Mouse (Mus musculus) right cerebral cortex, adult 2 months (tissue): ENCODE measurements at regions not wholly inside any gene's neighbourhood (a gene's known extent, or its start where the extent isn't known, plus 50 kb on each side); places are given as distances from the start of the nearest gene placed in this dataset.

Experiments
- DNase-seq, 2 experiments: peaks; one replicate each; pipeline ENCODE4 v3.0.0; 2021 to 2022; ENCODE audit warnings: low spot score in 2 of 2

GRCm38 (mm10) chr8:97733338-97733737 is 1682.9 kb downstream of the Cdh8 start:
- DNase-seq, result peak in 1 of 2 experiments; percentile 8

DNA sequence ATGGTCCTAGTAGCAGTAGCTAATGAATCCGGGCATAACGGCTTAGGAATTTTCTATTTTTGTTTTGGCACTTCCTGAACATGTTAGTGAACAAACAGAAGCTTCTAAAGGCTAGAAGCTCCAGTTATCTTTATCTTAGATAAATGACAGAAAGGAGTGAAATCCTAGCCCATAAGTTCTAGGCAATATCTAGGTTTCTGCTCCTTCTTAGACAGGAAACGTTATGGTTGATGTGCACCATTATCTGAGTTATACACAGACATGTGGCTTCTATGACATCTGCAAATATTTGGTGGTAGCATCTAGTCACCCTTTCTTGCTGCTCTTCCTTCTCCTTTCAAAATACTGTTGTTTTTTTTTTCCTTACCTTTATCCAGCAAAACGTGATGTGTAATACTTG is 1693.6 kb downstream of the Cdh8 start:
- DNase-seq, result no peak

GRCm38 (mm10) chr8:97701706-97702105 is 1714.6 kb downstream of the Cdh8 start:
- peak in 1 of 2 experiments; percentile 6 for DNase-seq

DNA sequence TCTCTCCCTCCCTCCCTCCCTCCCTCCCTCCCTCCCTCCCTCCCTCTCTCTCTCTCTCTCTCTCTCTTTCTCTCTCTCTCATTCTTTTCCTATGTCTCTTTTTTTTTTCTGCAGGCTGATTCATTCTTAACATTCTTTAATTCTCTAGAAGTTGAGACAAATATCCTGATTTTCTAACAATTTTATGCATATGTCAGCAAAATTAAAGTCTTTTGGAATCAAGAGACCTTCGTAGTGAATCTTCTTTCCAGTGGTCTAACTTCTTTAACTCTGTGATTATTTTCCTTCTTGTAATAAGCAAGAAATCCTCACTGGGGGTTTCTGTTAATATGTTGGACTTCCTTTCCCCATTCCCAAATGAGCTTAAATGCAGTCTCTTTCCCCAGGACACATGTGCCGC is 1751.9 kb downstream of the Cdh8 start:
- DNase-seq, result no peak

- no peak for DNase-seq
Measured at GRCm38 (mm10) chr8:97662144-97662543, 1754.1 kb downstream of the Cdh8 start.

DNA sequence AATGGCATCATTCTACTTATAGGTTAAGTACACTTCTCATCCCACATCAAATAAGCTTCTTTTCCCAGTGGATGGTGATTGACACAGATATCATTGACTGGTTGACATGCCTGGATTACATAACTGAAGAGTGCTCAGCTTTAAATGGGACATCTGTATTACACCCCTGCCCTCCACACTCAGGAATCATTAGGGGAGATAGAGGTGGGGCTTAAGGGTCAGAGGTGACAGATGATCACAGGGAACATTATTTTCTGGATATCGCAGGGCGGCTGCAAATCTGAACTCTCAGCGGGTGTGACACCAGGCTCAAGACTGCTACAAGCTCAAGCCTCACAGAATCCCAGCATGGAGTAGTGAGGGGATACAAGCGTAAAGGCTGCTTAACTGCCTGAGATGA is 1763.5 kb upstream of the Got2 start:
- no peak for DNase-seq

GRCm38 (mm10) chr8:97632980-97633379 is 1744.6 kb upstream of the Got2 start:
- no peak for DNase-seq
